Mouse (Mus musculus) limb, embryonic 14.5 days (tissue): ENCODE data around the gene Dmkn. TPM values are rescaled to one million over a fixed set of nuclear protein-coding genes. Genes with fewer than 3 reads are reported as not detected.
"Not testable (repeated sequence)": the region's sequence is repeated elsewhere in the genome, so short reads cannot be mapped to it uniquely, and the experiment has no call there.

Experiments used
- ATAC-seq: fragments of 200-750 bp; cut with Nextera tagmentation; 2 replicates; pipeline ENCODE4 v1.8.0; 2017; ENCODE audit warnings: low read depth, moderate number of reproducible peaks, moderate TSS enrichment; ENCODE audit not compliant: low FRiP score
- DNase-seq: peaks from one replicate; pipeline ENCODE4 v3.0.0-alpha.2; 2015; ENCODE audit warnings: low spot score
- H3K27ac ChIP-seq: fragments of 300-500 bp; sonication (generic); replicated peaks from 2 replicates; pipeline ENCODE4 v1.5.1; 2014; ENCODE audit warnings: low read depth, mild to moderate bottlenecking, low read length, moderate library complexity, mixed read lengths
- H3K27me3 ChIP-seq: fragments of 300-500 bp; sonication (generic); 2 replicates; pipeline ENCODE4 v1.6.1; 2014; ENCODE audit warnings: low read length, mixed read lengths; ENCODE audit not compliant: control insufficient read depth, insufficient read depth
- H3K36me3 ChIP-seq: fragments of 300-500 bp; sonication (generic); 2 replicates; pipeline ENCODE4 v1.6.1; 2014; ENCODE audit warnings: mild to moderate bottlenecking, low read length, moderate library complexity, mixed read lengths; ENCODE audit not compliant: control insufficient read depth, insufficient read depth
- H3K4me1 ChIP-seq: fragments of 300-500 bp; sonication (generic); 2 replicates; pipeline ENCODE4 v1.6.1; 2014; ENCODE audit warnings: antibody characterized with exemption, low read length, mixed read lengths; ENCODE audit not compliant: control insufficient read depth, insufficient read depth
- H3K4me2 ChIP-seq: fragments of 300-500 bp; sonication (generic); replicated peaks from 2 replicates; pipeline ENCODE4 v1.6.1; 2014; ENCODE audit warnings: low read depth, mild to moderate bottlenecking, low read length, moderate library complexity; ENCODE audit not compliant: severe bottlenecking
- H3K4me3 ChIP-seq: fragments of 300-500 bp; sonication (generic); replicated peaks from 2 replicates; pipeline ENCODE4 v1.5.1; 2014; ENCODE audit warnings: low read length
- H3K9ac ChIP-seq: fragments of 300-500 bp; sonication (generic); 2 replicates; pipeline ENCODE4 v1.6.1; 2014; ENCODE audit warnings: mild to moderate bottlenecking, low read depth, low read length, moderate library complexity; ENCODE audit not compliant: severe bottlenecking
- H3K9me3 ChIP-seq: fragments of 300-500 bp; sonication (generic); 2 replicates; pipeline ENCODE4 v1.6.1; 2016; ENCODE audit warnings: low read length; ENCODE audit not compliant: control insufficient read depth
- POLR2A ChIP-seq: fragments of 200-500 bp; IDR thresholded peaks from 2 replicates; pipeline ENCODE4 v1.8.0; 2012; ENCODE audit warnings: inconsistent platforms, mild to moderate bottlenecking, moderate library complexity, borderline replicate concordance; ENCODE audit not compliant: insufficient read depth, insufficient read length; ENCODE audit errors: extremely low read depth
- WGBS: fragments of 180-500 bp; shearing (Covaris S2); extraction: QIAGEN DNeasy Blood & Tissue Kit; methylation state at CpG from one replicate; pipeline ENCODE4 v1.1.7; 2014; 5-methylcytosine and 5-hydroxymethylcytosine counted together
- polyA plus RNA-seq, 2 experiments: library from polyadenylated mRNA; depleted of rRNA in 1 of 2; stranded (reverse) in 1 of 2; unstranded in 1 of 2; fragments of >200 nt; fragmentation: Nextera tagmentation in 1 of 2; extraction: Ambion mirVana in 1 of 2; gene quantifications; 2 replicates each; pipeline versions ENCODE4 v1.2.1 to v1.2.3; 2012 to 2014

Gene Dmkn
- polyA plus RNA-seq, 2 experiments: 151 to 289 TPM

- no peak for DNase-seq
- Histone ChIP-seq H3K9ac (no peak overlapping the region), H3K4me3 (no peak overlapping the region), H3K36me3 (peaks cover 23% of the 10 kb centered on the region), H3K9me3 (no peaks in the 10 kb centered on the region), H3K4me1 (peaks cover 6% of the 10 kb centered on the region; the same call in 1 of the 2 replicates), H3K27me3 (no peaks in the 10 kb centered on the region), H3K27ac (no peak overlapping the region), H3K4me2 (no peak overlapping the region)
- WGBS: 48% methylated on average over 6 of the region's 6 CpGs
- TF ChIP-seq POLR2A: no peak
- no peak for ATAC-seq
These were observed 40.1 kb upstream of the Dmkn start for GRCm38 (mm10) chr7:30723274-30723953.

- peak overlapping the region; percentile 63 for H3K9ac ChIP-seq
- no peaks in the 10 kb centered on the region for H3K9me3 ChIP-seq
- no peak overlapping the region for H3K27ac ChIP-seq
- peaks cover 35% of the 10 kb centered on the region for H3K36me3 ChIP-seq
- peaks cover 16% of the 10 kb centered on the region for H3K4me1 ChIP-seq
- 85% methylated on average over 6 of the region's 6 CpGs for WGBS
- TF ChIP-seq POLR2A: no peak
- H3K27me3 ChIP-seq: no peaks in the 10 kb centered on the region
- DNase-seq: no peak
- no peak for ATAC-seq
- H3K4me2 ChIP-seq: peak overlapping the region; percentile 53
- peak overlapping the region; percentile 62 for H3K4me3 ChIP-seq
These were observed 35.3 kb upstream of the Dmkn start for GRCm38 (mm10) chr7:30728214-30728613.

- Histone ChIP-seq H3K4me1 (peaks cover 16% of the 10 kb centered on the region), H3K4me3 (peak overlapping the region; percentile 62), H3K4me2 (peak overlapping the region; percentile 53), H3K9me3 (no peaks in the 10 kb centered on the region), H3K9ac (peak overlapping the region; percentile 63), H3K36me3 (peaks cover 36% of the 10 kb centered on the region), H3K27ac (peak overlapping the region; percentile 84), H3K27me3 (no peaks in the 10 kb centered on the region)
- peak; percentile 46 for ATAC-seq
- DNase-seq: no peak
- no peak for TF ChIP-seq POLR2A
- 10% methylated on average over 20 of the region's 26 CpGs for WGBS
These were observed 34.7 kb upstream of the Dmkn start for GRCm38 (mm10) chr7:30728739-30729395.

GRCm38 (mm10) chr7:30729396-30730063 is 34.0 kb upstream of the Dmkn start, which contains the start of gene Tmem147:
Gene Tmem147, minus strand, starts transcription at chr7:30729540.
- H3K4me3 ChIP-seq: peak within 1 kb of the TSS; percentile 62
- DNase-seq (peak; percentile 98), ATAC-seq (peak; percentile 98)
- under 1% methylated on average over 60 of the region's 60 CpGs for WGBS
- no peaks in the 10 kb centered on the region for H3K9me3 ChIP-seq
- peak; percentile 56; the same call in 1 of the 2 replicates for TF ChIP-seq POLR2A
- peak within 1 kb of the TSS; percentile 84 for H3K27ac ChIP-seq
- peaks cover 36% of the 10 kb centered on the region for H3K36me3 ChIP-seq
- peak within 1 kb of the TSS; percentile 63 for H3K9ac ChIP-seq
- no peaks in the 10 kb centered on the region for H3K27me3 ChIP-seq
- peak within 1 kb of the TSS; percentile 53 for H3K4me2 ChIP-seq
- peaks cover 16% of the 10 kb centered on the region for H3K4me1 ChIP-seq

GRCm38 (mm10) chr7:30730064-30730722 is 33.4 kb upstream of the Dmkn start:
- H3K4me1 ChIP-seq: peaks cover 16% of the 10 kb centered on the region
- H3K36me3 ChIP-seq: peaks cover 40% of the 10 kb centered on the region
- not testable (repeated sequence) for H3K27me3 ChIP-seq, DNase-seq, ATAC-seq, H3K9me3 ChIP-seq
- H3K9ac ChIP-seq: peak overlapping the region; percentile 63
- peak overlapping the region; percentile 62 for H3K4me3 ChIP-seq
- H3K27ac ChIP-seq: peak overlapping the region; percentile 84
- H3K4me2 ChIP-seq: peak overlapping the region; percentile 53
- 38% methylated on average over 9 of the region's 22 CpGs for WGBS
